Mouse (Mus musculus) layer of hippocampus, postnatal 10 days (tissue): ENCODE results near the gene Dlgap4. TPM values are rescaled to one million over a fixed set of nuclear protein-coding genes. Genes with fewer than 3 reads are reported as not detected.

Experiments
- DNase-seq, 2 experiments: peaks; one replicate each; pipeline ENCODE4 v3.0.0; 2021; ENCODE audit warnings: low spot score in 2 of 2
- total RNA-seq, 2 experiments: library from RNA; stranded (reverse); gene quantifications; 2 replicates each; pipeline ENCODE4 v1.2.3; 2021

Dlgap4 gene
- total RNA-seq, 2 experiments from 2014 or later, result 220 to 257 TPM

GRCm38 (mm10) chr2:156657522-156657921 is 44.0 kb downstream of the Dlgap4 start:
- DNase-seq, result no peak

- DNase-seq, result no peak
These were observed 44.7 kb downstream of the Dlgap4 start for GRCm38 (mm10) chr2:156658221-156658620.

- DNase-seq, result peak; percentile 61 to 68
These were observed 45.2 kb downstream of the Dlgap4 start for GRCm38 (mm10) chr2:156658751-156659150.

GRCm38 (mm10) chr2:156659981-156660380 is 46.5 kb downstream of the Dlgap4 start:
- DNase-seq, result no peak

GRCm38 (mm10) chr2:156663162-156663561 is 49.7 kb downstream of the Dlgap4 start:
- DNase-seq, result no peak

GRCm38 (mm10) chr2:156664407-156664806 is 50.9 kb downstream of the Dlgap4 start:
- no peak for DNase-seq

GRCm38 (mm10) chr2:156664993-156665518 is 51.6 kb downstream of the Dlgap4 start:
- peak in 1 of 2 experiments; percentile 42 for DNase-seq

- DNase-seq, result no peak
These were observed 52.2 kb downstream of the Dlgap4 start for GRCm38 (mm10) chr2:156665620-156666196.

GRCm38 (mm10) chr2:156666231-156666630 is 52.7 kb downstream of the Dlgap4 start:
- DNase-seq, result peak; percentile 76 to 79

GRCm38 (mm10) chr2:156667290-156667689 is 53.8 kb downstream of the Dlgap4 start:
- no peak for DNase-seq

- DNase-seq, result no peak
These were observed 55.1 kb downstream of the Dlgap4 start for GRCm38 (mm10) chr2:156668625-156669024.

- DNase-seq, result no peak
These were observed 59.8 kb downstream of the Dlgap4 start for GRCm38 (mm10) chr2:156673307-156673706.

GRCm38 (mm10) chr2:156673881-156674669 is 60.6 kb downstream of the Dlgap4 start:
- DNase-seq, result no peak

GRCm38 (mm10) chr2:156676885-156677284 is 63.4 kb downstream of the Dlgap4 start:
- DNase-seq, result no peak

- DNase-seq, result no peak
These were observed 64.6 kb downstream of the Dlgap4 start for GRCm38 (mm10) chr2:156678112-156678511.

- no peak for DNase-seq
These were observed 69.5 kb downstream of the Dlgap4 start for GRCm38 (mm10) chr2:156682965-156683364.

GRCm38 (mm10) chr2:156685999-156686398 is 72.5 kb downstream of the Dlgap4 start:
- no peak for DNase-seq

- DNase-seq, result no peak
These were observed 73.2 kb downstream of the Dlgap4 start for GRCm38 (mm10) chr2:156686754-156687153.

GRCm38 (mm10) chr2:156688604-156689003 is 75.1 kb downstream of the Dlgap4 start:
- peak; percentile 56 to 64 for DNase-seq

GRCm38 (mm10) chr2:156690833-156691232 is 77.3 kb downstream of the Dlgap4 start:
- no peak for DNase-seq

GRCm38 (mm10) chr2:156691746-156692145 is 78.2 kb downstream of the Dlgap4 start:
- no peak for DNase-seq

- DNase-seq, result no peak
These were observed 79.8 kb downstream of the Dlgap4 start for GRCm38 (mm10) chr2:156693241-156693807.
